Mouse (Mus musculus): Measurements from ENCODE around the gene Rnf24. TPM values are rescaled to one million over a fixed set of nuclear protein-coding genes. Genes with fewer than 3 reads are reported as not detected.
"Not testable (repeated sequence)": the region's sequence is repeated elsewhere in the genome, so short reads cannot be mapped to it uniquely, and the experiment has no call there.

Gene Rnf24
- polyA plus RNA-seq, 1 experiment from 2014 or later = 0.57 TPM

DNA sequence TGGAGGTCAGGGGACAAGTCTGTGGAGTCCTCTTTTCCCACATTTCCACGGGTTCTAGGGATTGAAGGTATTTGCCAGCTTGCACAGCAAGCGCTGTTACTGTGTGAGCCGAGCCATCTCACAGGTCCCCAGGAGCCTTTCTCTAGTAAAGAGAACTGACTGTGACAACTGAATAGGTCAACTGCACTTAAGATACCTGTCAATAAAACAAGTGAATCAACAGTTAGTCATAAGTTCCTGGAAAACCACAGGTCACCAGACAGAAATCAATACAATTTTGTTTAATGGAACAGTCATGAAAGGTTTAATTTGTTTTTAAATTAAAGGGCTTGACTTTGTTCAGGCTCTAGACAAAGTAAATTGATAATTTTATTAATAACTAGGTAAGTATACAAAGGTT, 22.1 kb downstream of the Rnf24 start:
- Histone ChIP-seq H3K4me3 (no peak overlapping the region), H3K9ac (no peak overlapping the region), H3K9me3 (replicated peaks) (no peaks in the 10 kb centered on the region), H3K27ac (no peak overlapping the region), H3K27me3 (replicated peaks) (no peaks in the 10 kb centered on the region), H3K4me1 (peaks cover 3% of the 10 kb centered on the region; the same call in 1 of the 2 replicates), H3K4me2 (no peak overlapping the region), H3K36me3 (no peaks in the 10 kb centered on the region)
- no peak for ATAC-seq
- 72% methylated on average over 3 of the region's 3 CpGs for WGBS (ENCODE audit: insufficient replicate concordance)

DNA sequence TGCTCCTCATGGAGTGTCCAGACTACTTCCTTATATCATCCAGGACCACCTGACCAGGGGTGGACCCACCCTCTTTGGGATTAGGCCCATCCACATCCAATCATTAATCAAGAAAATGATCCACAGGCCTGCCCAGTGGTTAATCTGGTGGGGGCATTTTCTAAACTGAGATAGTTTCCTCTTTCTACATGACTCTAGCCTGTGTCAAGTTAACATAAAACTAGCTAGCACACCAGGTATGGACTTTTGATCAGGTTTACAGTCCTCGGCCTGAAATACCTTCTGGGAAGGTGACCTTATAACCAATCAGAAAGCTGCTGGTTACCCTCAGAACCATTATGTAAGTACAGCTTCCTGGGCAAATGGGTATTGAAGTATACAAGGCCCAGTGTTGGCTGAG, 23.7 kb downstream of the Rnf24 start:
- no peak overlapping the region for H3K4me2 ChIP-seq
- H3K4me3 ChIP-seq = no peak overlapping the region
- 73% methylated on average over 1 of the region's 1 CpGs for WGBS (ENCODE audit: insufficient replicate concordance)
- no peak overlapping the region for H3K9ac ChIP-seq
- H3K9me3 ChIP-seq (replicated peaks) = no peaks in the 10 kb centered on the region
- ATAC-seq = no peak
- no peaks in the 10 kb centered on the region for H3K27me3 ChIP-seq (replicated peaks)
- H3K27ac ChIP-seq = no peak overlapping the region
- H3K4me1 ChIP-seq = peaks cover 8% of the 10 kb centered on the region
- H3K36me3 ChIP-seq = no peaks in the 10 kb centered on the region

DNA sequence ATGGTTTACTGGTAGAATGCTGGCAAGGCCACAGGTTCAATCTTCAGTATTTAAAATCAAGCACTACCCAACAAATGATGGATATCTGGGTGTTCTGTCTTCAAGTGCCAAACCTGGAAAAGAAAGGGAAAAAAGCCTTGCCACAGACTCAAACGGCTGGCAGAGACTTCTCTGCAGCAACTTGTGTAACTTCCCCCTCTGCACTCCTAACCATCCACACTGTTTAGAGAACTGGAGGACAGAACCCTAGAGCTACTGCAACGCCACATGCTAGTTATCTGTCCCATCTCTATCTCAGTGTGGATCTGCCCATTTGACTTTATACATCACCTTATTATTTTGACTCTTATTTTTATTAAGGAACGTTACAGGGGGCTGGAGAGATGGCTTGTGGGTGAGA, 26.6 kb downstream of the Rnf24 start:
- 32% methylated on average over 3 of the region's 3 CpGs for WGBS (ENCODE audit: insufficient replicate concordance)
- Histone ChIP-seq H3K36me3 (no peaks in the 10 kb centered on the region), H3K4me1 (peaks cover 13% of the 10 kb centered on the region), H3K4me3 (no peak overlapping the region), H3K4me2 (no peak overlapping the region), H3K27me3 (replicated peaks) (no peaks in the 10 kb centered on the region), H3K9ac (no peak overlapping the region), H3K9me3 (replicated peaks) (no peaks in the 10 kb centered on the region), H3K27ac (no peak overlapping the region)
- no peak for ATAC-seq

DNA sequence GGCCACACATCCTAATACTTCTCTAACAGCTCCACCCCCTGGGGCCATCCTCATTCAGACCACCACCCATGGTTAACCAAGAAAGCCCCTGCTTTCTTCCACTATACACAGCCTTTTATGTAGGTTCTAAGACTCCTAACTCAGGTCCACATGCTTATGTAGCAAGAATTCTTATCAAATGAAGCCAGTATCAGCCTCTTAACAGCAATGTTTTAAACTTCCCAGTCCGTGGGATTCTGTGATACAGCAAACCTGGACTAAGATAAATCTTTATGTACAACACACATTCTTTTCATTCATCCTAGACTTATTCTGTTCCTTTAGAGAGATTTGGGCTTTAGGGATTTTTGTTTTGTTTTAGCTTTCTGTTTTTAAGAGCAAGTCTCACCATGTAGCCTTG, 29.0 kb downstream of the Rnf24 start:
- Histone ChIP-seq H3K9ac (no peak overlapping the region), H3K27me3 (replicated peaks) (no peaks in the 10 kb centered on the region), H3K9me3 (replicated peaks) (no peaks in the 10 kb centered on the region), H3K4me2 (no peak overlapping the region), H3K4me1 (peaks cover 13% of the 10 kb centered on the region), H3K36me3 (no peaks in the 10 kb centered on the region), H3K4me3 (no peak overlapping the region), H3K27ac (no peak overlapping the region)
- no peak for ATAC-seq
- 15% methylated on average over 1 of the region's 1 CpGs for WGBS (ENCODE audit: insufficient replicate concordance)

DNA sequence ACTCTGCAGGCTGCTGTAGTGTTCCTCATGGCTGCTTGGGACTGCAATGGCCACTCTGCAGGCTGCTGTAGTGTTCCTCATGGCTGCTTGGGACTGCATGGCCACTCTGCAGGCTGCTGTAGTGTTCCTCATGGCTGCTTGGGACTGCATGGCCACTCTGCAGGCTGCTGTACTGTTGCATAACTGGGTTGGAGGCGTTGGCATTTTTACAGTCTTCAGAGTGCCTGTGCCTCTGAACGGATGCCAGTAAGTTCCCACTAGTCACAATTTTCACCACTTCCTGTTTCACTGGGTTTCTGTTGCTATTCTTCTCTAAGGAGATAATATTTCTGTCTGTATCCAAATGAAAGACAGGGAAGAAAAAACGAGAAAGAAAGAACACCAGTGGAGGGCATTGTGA, 31.5 kb downstream of the Rnf24 start:
- not testable (repeated sequence) for H3K9me3 ChIP-seq (replicated peaks); ATAC-seq; H3K4me3 ChIP-seq; H3K27ac ChIP-seq; H3K9ac ChIP-seq; H3K4me2 ChIP-seq; H3K27me3 ChIP-seq (replicated peaks); H3K36me3 ChIP-seq
- peaks cover 13% of the 10 kb centered on the region for H3K4me1 ChIP-seq
- WGBS (ENCODE audit: insufficient replicate concordance) = 18% methylated on average over 3 of the region's 3 CpGs

DNA sequence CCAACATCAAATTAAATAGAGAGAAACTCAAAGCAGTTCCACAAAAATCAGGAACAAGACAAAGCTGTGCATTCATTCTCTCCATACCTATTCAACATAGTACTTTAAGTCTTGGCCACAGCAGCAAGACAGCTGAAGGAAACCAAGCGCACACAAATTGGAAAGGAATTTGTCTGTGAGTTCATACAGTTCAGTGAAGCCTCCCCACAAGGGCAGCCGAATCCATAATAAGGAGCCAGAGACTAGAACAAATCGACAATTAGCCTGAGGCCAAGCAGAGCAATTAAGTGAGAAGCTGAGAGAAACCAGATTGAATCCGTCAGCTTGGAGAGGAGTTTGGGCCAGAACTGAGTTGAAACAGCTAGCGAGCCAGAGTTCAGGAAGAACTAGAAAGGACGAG, 33.3 kb downstream of the Rnf24 start:
- H3K4me1 ChIP-seq = peaks cover 8% of the 10 kb centered on the region
- no peak overlapping the region for H3K9ac ChIP-seq
- no peak overlapping the region for H3K4me2 ChIP-seq
- ATAC-seq = no peak
- H3K9me3 ChIP-seq (replicated peaks) = no peaks in the 10 kb centered on the region
- 77% methylated on average over 6 of the region's 6 CpGs for WGBS (ENCODE audit: insufficient replicate concordance)
- H3K4me3 ChIP-seq = no peak overlapping the region
- no peaks in the 10 kb centered on the region for H3K36me3 ChIP-seq
- H3K27ac ChIP-seq = no peak overlapping the region
- no peaks in the 10 kb centered on the region for H3K27me3 ChIP-seq (replicated peaks)

DNA sequence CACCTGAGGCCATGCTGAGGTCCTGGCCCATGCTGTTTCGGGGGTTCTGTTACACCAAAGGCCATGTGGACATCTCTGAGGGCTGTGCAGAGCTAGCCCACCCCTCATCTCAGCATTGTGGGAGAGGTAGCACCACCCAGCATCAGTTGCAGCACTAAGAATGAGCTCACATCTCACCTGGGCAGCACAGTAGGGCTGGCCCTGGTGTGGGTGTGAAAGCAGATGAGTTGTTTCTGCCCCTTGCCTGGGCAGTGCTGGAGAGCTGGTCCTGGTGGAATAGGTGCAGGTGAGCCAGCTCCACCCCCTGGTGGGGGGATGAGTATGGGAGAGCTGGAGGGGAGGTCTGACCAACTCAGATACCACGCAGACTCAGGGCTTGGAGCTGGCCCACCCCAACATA, 36.5 kb downstream of the Rnf24 start:
- peak; percentile 10; the same call in 1 of the 2 replicates for ATAC-seq
- Histone ChIP-seq H3K4me2 (no peak overlapping the region), H3K27me3 (replicated peaks) (no peaks in the 10 kb centered on the region), H3K9ac (no peak overlapping the region), H3K9me3 (replicated peaks) (no peaks in the 10 kb centered on the region), H3K27ac (no peak overlapping the region), H3K36me3 (no peaks in the 10 kb centered on the region), H3K4me1 (no peaks in the 10 kb centered on the region), H3K4me3 (no peak overlapping the region)
- WGBS (ENCODE audit: insufficient replicate concordance) = 39% methylated on average over 2 of the region's 2 CpGs

DNA sequence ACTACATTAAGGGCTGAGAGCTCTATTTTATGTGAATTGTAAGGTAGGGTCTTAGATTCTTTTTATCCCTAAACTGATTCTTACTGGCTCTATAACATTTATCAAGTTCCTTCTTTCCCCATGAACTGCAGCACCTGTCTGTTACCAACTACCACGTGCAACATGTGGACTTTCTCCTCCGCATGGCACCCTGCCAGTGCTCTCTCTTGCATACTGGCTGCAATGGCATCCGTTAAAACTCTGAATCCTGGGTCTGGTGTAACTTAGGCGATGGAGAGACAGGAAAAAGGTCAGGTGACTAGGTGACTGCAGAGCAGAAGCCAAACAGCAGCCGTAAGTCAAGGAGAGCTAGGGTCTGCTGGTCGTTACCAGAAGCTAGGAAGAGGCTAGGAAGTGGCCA, 43.4 kb downstream of the Rnf24 start:
- WGBS (ENCODE audit: insufficient replicate concordance) = 55% methylated on average over 6 of the region's 6 CpGs
- no peaks in the 10 kb centered on the region for H3K4me1 ChIP-seq
- no peaks in the 10 kb centered on the region for H3K36me3 ChIP-seq
- H3K27ac ChIP-seq = no peak overlapping the region
- no peak overlapping the region for H3K9ac ChIP-seq
- no peak overlapping the region for H3K4me2 ChIP-seq
- ATAC-seq = no peak
- no peaks in the 10 kb centered on the region; the same call in 1 of the 2 replicates for H3K27me3 ChIP-seq (replicated peaks)
- no peaks in the 10 kb centered on the region for H3K9me3 ChIP-seq (replicated peaks)
- H3K4me3 ChIP-seq = no peak overlapping the region

DNA sequence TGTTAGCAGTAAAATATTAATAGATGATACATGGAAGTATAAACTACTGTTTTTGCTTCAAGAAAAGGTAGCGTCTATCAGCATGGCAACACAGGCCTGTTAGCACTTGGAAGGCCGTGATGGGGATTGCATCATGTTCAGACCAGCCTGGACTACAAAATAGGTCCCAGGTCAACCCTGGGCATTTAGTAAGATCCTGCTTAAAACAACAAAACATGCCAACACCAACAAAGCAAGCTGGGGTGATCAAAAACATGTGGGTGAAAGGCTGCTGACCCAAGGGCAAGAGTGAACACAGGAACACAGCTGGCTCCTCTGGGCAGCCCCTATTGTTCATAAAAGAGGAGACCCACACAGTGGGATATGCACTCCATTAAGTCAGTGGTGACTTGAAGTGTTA, 44.9 kb downstream of the Rnf24 start:
- Histone ChIP-seq H3K27me3 (replicated peaks) (no peaks in the 10 kb centered on the region; the same call in 1 of the 2 replicates), H3K36me3 (0 out of 2 replicates have a peak, but pooled peaks cover 3% of the 10 kb centered on the region), H3K4me2 (no peak overlapping the region), H3K27ac (no peak overlapping the region), H3K9me3 (replicated peaks) (no peaks in the 10 kb centered on the region), H3K9ac (no peak overlapping the region), H3K4me1 (no peaks in the 10 kb centered on the region), H3K4me3 (no peak overlapping the region)
- ATAC-seq = no peak
- WGBS (ENCODE audit: insufficient replicate concordance) = 64% methylated on average over 2 of the region's 2 CpGs

DNA sequence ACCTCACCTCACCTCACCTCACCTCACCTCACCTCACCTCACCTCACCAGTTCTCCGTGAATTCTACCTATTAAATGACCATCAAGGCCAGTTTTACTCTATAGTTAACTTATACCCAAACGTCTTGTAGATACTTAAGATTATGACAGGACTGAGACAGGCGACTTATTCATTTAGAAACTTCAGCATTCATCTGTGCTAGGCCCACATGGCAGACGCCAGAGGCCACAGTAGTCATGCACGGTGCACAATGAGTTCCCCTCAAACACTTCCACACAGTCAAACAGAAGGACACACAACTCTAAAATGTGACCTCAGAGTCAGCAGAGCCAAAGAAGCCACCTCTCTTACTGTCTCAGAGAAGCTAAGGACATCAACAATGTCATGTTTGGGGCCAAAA, 45.3 kb downstream of the Rnf24 start:
- 64% methylated on average over 5 of the region's 5 CpGs for WGBS (ENCODE audit: insufficient replicate concordance)
- ATAC-seq = no peak

DNA sequence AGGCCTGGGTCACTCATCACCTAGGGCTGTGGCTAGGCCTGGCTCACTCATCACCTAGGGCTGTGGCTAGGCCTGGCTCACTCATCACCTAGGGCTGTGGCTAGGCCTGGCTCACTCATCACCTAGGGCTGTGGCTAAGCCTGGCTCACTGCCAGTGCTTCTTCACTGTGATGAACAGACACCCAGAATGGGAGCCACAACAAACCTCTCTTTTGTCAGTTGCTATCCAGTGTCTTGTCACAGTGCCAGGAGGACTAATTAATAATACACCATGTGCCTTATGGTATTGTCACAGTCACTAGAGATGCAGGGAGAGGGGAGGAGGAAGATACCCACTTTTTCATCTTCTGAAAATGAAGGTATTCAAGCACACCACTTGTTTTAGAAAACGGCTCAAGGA, 47.5 kb downstream of the Rnf24 start:
- not testable (repeated sequence) for H3K27ac ChIP-seq; H3K9me3 ChIP-seq (replicated peaks); H3K36me3 ChIP-seq; H3K27me3 ChIP-seq (replicated peaks); ATAC-seq; H3K4me1 ChIP-seq; H3K4me3 ChIP-seq; H3K9ac ChIP-seq; H3K4me2 ChIP-seq
- WGBS (ENCODE audit: insufficient replicate concordance) = 62% methylated on average over 1 of the region's 1 CpGs

More for the DNA sequence above, 45.3 kb downstream of the Rnf24 start:
- no peak overlapping the region for H3K4me3 ChIP-seq
- H3K27ac ChIP-seq = no peak overlapping the region
- no peaks in the 10 kb centered on the region; the same call in 1 of the 2 replicates for H3K27me3 ChIP-seq (replicated peaks)
- H3K4me1 ChIP-seq = no peaks in the 10 kb centered on the region
- no peaks in the 10 kb centered on the region for H3K9me3 ChIP-seq (replicated peaks)
- H3K36me3 ChIP-seq = 0 out of 2 replicates have a peak, but pooled peaks cover 6% of the 10 kb centered on the region
- no peak overlapping the region for H3K9ac ChIP-seq
- H3K4me2 ChIP-seq = no peak overlapping the region

DNA sequence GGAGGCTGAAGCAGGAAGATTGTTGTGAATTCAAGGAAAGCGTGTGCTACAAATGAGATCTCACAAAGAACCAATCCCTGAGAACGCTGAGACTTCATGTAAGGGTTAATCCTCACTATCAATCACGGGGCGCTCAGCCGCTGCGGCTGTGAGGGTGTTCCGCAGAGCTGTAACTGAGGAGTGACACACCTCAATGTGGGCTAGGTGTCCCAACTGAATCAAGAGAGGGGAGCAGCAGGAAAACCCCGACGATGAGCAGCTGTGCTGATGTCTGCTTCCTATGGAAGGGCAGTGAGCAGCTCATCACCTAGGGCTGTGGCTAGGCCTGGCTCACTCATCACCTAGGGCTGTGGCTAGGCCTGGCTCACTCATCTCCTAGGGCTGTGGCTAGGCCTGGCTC, 48.2 kb downstream of the Rnf24 start:
- Histone ChIP-seq H3K4me2 (no peak overlapping the region), H3K27ac (no peak overlapping the region), H3K9me3 (replicated peaks) (no peaks in the 10 kb centered on the region), H3K27me3 (replicated peaks) (no peaks in the 10 kb centered on the region; the same call in 1 of the 2 replicates), H3K4me3 (no peak overlapping the region), H3K4me1 (no peaks in the 10 kb centered on the region), H3K9ac (no peak overlapping the region), H3K36me3 (peaks cover 8% of the 10 kb centered on the region)
- WGBS (ENCODE audit: insufficient replicate concordance) = 85% methylated on average over 9 of the region's 9 CpGs
- no peak for ATAC-seq

DNA sequence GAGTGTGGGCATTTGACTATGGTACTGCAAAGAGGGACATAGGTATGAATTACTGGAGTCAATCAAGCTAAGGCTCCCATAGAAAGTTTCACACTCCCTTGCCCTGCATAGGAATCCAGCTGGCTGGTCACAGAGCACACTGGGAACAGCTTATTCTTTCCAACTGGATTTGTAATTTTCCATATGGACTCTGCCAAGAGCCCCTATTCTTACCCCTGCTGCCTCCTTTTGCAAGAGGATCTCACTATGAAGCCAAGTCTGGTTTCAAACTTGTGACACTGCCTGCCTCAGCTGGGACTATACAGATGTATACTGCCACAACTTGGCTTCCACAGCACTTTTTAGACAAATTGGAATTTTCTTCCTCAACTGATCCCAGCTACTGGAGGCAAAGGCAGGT, 51.1 kb downstream of the Rnf24 start:
- no peak overlapping the region for H3K4me2 ChIP-seq
- no peak overlapping the region for H3K27ac ChIP-seq
- H3K9me3 ChIP-seq (replicated peaks) = no peaks in the 10 kb centered on the region
- no peak overlapping the region for H3K4me3 ChIP-seq
- no peaks in the 10 kb centered on the region for H3K27me3 ChIP-seq (replicated peaks)
- no peak for ATAC-seq
- no peaks in the 10 kb centered on the region for H3K4me1 ChIP-seq
- no peak overlapping the region for H3K9ac ChIP-seq
- peaks cover 32% of the 10 kb centered on the region for H3K36me3 ChIP-seq

Data from liver, embryonic 12.5 days (tissue).